27 mouse cellular contexts compared by ENCODE assay signal in genomic region chr9:70134716-70135115, GRCm38 (mm10). TPM values are rescaled to one million over a fixed set of nuclear protein-coding genes. Genes with fewer than 3 reads are reported as not detected.
DNase-seq lines count a peak whose midpoint lies in the region; TF ChIP-seq lines count a peak whose summit lies in the region.
"Had no signal": no experiment of that assay in that cellular context is flagged by ENCODE, and none has a peak within 500 bp of the region (broad histone marks: within the 10 kb centered on the region; RNA-seq: fewer than 3 reads in every experiment).

No protein-coding gene starts in this region.

- TF ChIP-seq CTCF in left cerebral cortex, adult 2 months (IDR thresholded peaks at IDR 0.05): no peak

- intact Hi-C loops in left cerebral cortex, adult 2 months (cut with DNase I): no loop called here
- intact Hi-C loops in left cerebral cortex, postnatal 25 days (cut with DNase I): no loop called here

- H3K4me3 ChIP-seq in left cerebral cortex, adult 2 months: no peak overlapping the region
- H3K4me3 ChIP-seq: embryonic facial prominence, embryonic 10.5 days; embryonic facial prominence, embryonic 13.5 days; erythroblast, embryonic 14.5 days; forebrain, embryonic 12.5 days; forebrain, embryonic 15.5 days; heart, embryonic 12.5 days; heart, embryonic 15.5 days; hindbrain, embryonic 10.5 days; hindbrain, embryonic 13.5 days had no signal

- DNase-seq in adrenal gland, adult (ENCODE audit: inconsistent age in 2 of 2, low spot score in 1 of 2): peak; percentile 51 to 62
- DNase-seq in adrenal gland, postnatal 4 days (ENCODE audit: low spot score in 2 of 2): no peak
- DNase-seq in left cerebral cortex, adult 2 months (ENCODE audit: extremely low spot score in 1 of 2, low spot score in 2 of 2): no peak
- DNase-seq in left cerebral cortex, postnatal 25 days (ENCODE audit: low spot score in 2 of 2): no peak
- DNase-seq in ES-CJ7 (ENCODE audit: low read depth, low spot score): peak; percentile 19
- peak; percentile 34 for DNase-seq in adrenal gland, postnatal 25 days
- no peak for DNase-seq in testis, postnatal 14 days (ENCODE audit: low spot score)
- no peak for DNase-seq in thymus, postnatal 36 days
- DNase-seq: cerebellum, adult 11-12 months; cerebellum, adult 8-10 months; cerebellum, postnatal 10 days; cerebellum, postnatal 36 days; embryo, embryonic 11 days; gastrocnemius, postnatal 25 days; heart, adult 18-20 months; heart, postnatal 10 days; heart, postnatal 36 days had no signal

- H3K27ac ChIP-seq in left cerebral cortex, adult 2 months: peak overlapping the region; percentile 45
- H3K27ac ChIP-seq: embryonic facial prominence, embryonic 10.5 days; embryonic facial prominence, embryonic 13.5 days; forebrain, embryonic 12.5 days; forebrain, embryonic 15.5 days; heart, embryonic 15.5 days; hindbrain, embryonic 10.5 days; hindbrain, embryonic 13.5 days had no signal

RNA-seq across cellular contexts. Expression of gene Fam81a, which starts 7.6 kb away (rescaled TPM):
- 10 to 100 TPM in 1 of 2 experiments, 1 to 10 TPM in 1; 8.3 to 12.6 TPM for total RNA-seq in adrenal gland, postnatal 4 days (2021)
- total RNA-seq in left cerebral cortex, adult 2 months (2021): 100 to 1,000 TPM; 190 to 198 TPM
- 100 to 1,000 TPM; 175 to 213 TPM for total RNA-seq in left cerebral cortex, postnatal 25 days (2021)
- 4.0 and 4.1 TPM in 2 replicates for total RNA-seq in adrenal gland, postnatal 25 days (2021)
- total RNA-seq: G1E had no signal

Comparison
In these comparisons a context has a peak if more than half of its experiments do, and no peak if none do; other contexts are left out.
1. DNase-seq: peak in adrenal gland, adult (2 of 2), ES-CJ7 (single experiment) and adrenal gland, postnatal 25 days (single experiment); none in adrenal gland, postnatal 4 days (0 of 2), left cerebral cortex, adult 2 months (0 of 2), left cerebral cortex, postnatal 25 days (0 of 2), testis, postnatal 14 days (single experiment) and thymus, postnatal 36 days (0 of 2).
2. RNA of gene Fam81a, which starts 7.6 kb away (total RNA-seq): 175 to 213 TPM in left cerebral cortex, postnatal 25 days and 190 to 198 TPM in left cerebral cortex, adult 2 months; 8.3 to 12.6 TPM in adrenal gland, postnatal 4 days and 4.0 to 4.1 TPM in adrenal gland, postnatal 25 days; every median in the first group is over 10 times any median in the second.